Mouse (Mus musculus): Measurements from ENCODE around the gene Efcab6. TPM values are rescaled to one million over a fixed set of nuclear protein-coding genes. Genes with fewer than 3 reads are reported as not detected.

The Efcab6 gene
- polyA plus RNA-seq, 1 experiment, result not detected

GRCm38 (mm10) chr15:84073911-84074704, 8.9 kb upstream of the Efcab6 start:
- Histone ChIP-seq H3K4me3 (replicated peaks; ENCODE audit: control insufficient read depth, low read depth, low read length) (no peak overlapping the region), H3K27ac (ENCODE audit: control insufficient read depth, insufficient read depth, low read depth, low read length, poor library complexity) (no peak overlapping the region), H3K4me1 (ENCODE audit: control insufficient read depth, insufficient read depth, low read length) (no peaks in the 10 kb centered on the region)
- TF ChIP-seq POLR2A (IDR thresholded peaks at IDR 0.05; ENCODE audit: borderline replicate concordance, control insufficient read depth, low read depth, low read length) (no peak), CTCF (IDR thresholded peaks at IDR 0.05; ENCODE audit: control insufficient read depth, insufficient read depth, low read length) (peak; percentile 92)
- WGBS, result 10% methylated on average over 15 of the region's 15 CpGs

DNA sequence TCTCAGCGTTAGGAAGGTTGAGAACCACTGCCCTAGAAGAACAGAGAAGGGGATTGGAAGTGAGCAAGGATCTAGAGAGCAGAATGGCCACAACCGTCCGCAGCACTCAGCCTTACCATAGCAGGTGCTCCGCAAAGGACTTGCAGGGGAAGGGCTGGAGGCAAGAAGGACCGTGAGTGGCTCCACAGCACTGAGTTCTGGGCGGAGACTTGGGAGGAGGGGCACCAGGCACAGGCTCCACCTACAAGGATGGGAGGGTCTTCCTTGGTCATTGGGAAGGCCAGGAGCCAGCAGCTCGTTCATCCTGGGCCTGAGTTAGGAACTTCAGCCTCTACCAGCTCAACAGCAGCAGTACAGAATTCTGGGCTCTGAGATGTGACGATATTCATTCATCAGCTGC, 7.9 kb upstream of the Efcab6 start:
- TF ChIP-seq POLR2A (IDR thresholded peaks at IDR 0.05; ENCODE audit: borderline replicate concordance, control insufficient read depth, low read depth, low read length) (no peak), CTCF (IDR thresholded peaks at IDR 0.05; ENCODE audit: control insufficient read depth, insufficient read depth, low read length) (no peak)
- H3K4me1 ChIP-seq (ENCODE audit: control insufficient read depth, insufficient read depth, low read length), result no peaks in the 10 kb centered on the region
- H3K27ac ChIP-seq (ENCODE audit: control insufficient read depth, insufficient read depth, low read depth, low read length, poor library complexity), result no peak overlapping the region
- no peak overlapping the region for H3K4me3 ChIP-seq (replicated peaks; ENCODE audit: control insufficient read depth, low read depth, low read length)
- 43% methylated on average over 8 of the region's 8 CpGs for WGBS

- peak; percentile 33; the same call in 1 of the 2 replicates for TF ChIP-seq CTCF (IDR thresholded peaks at IDR 0.05; ENCODE audit: control insufficient read depth, insufficient read depth, low read length)
- no peak for TF ChIP-seq POLR2A (IDR thresholded peaks at IDR 0.05; ENCODE audit: borderline replicate concordance, control insufficient read depth, low read depth, low read length)
- Histone ChIP-seq H3K4me1 (ENCODE audit: control insufficient read depth, insufficient read depth, low read length) (no peaks in the 10 kb centered on the region), H3K27ac (ENCODE audit: control insufficient read depth, insufficient read depth, low read depth, low read length, poor library complexity) (no peak overlapping the region), H3K4me3 (replicated peaks; ENCODE audit: control insufficient read depth, low read depth, low read length) (no peak overlapping the region)
- WGBS, result 31% methylated on average over 7 of the region's 7 CpGs
These were observed 7.0 kb upstream of the Efcab6 start for GRCm38 (mm10) chr15:84072226-84072625.

GRCm38 (mm10) chr15:84070116-84070676, 5.0 kb upstream of the Efcab6 start:
- WGBS, result 4% methylated on average over 13 of the region's 13 CpGs
- H3K4me1 ChIP-seq (ENCODE audit: control insufficient read depth, insufficient read depth, low read length), result no peaks in the 10 kb centered on the region
- H3K4me3 ChIP-seq (replicated peaks; ENCODE audit: control insufficient read depth, low read depth, low read length), result no peak overlapping the region
- no peak overlapping the region for H3K27ac ChIP-seq (ENCODE audit: control insufficient read depth, insufficient read depth, low read depth, low read length, poor library complexity)
- TF ChIP-seq POLR2A (IDR thresholded peaks at IDR 0.05; ENCODE audit: borderline replicate concordance, control insufficient read depth, low read depth, low read length), result no peak
- TF ChIP-seq CTCF (IDR thresholded peaks at IDR 0.05; ENCODE audit: control insufficient read depth, insufficient read depth, low read length), result no peak

DNA sequence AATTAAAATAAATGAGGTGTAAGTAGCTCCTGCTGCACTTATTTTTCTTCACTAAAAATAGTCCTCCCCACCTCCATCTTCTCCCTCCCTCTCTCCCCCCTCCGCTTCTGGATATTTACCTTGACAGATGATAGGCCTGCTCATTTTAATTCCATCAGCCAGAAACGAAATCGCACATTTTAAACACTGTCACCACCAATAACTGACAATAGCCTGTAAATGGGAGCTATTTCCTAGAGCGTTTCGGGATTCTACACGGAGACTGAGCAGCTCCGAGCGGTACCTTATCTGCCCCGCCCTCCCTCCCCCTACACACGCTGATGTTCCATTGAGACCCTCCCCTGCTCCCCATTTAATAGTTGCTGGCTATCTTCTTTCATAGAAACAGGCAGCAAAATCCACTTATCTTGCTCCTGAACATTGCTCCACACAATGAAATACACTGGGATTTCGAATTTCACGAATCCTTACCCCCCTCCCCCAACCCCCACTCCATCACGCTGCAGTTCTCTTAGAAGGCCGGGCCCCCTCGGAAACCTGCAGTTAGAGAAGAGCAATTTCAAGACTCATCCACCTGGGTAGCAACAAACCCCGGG, 4.4 kb upstream of the Efcab6 start:
- H3K27ac ChIP-seq (ENCODE audit: control insufficient read depth, insufficient read depth, low read depth, low read length, poor library complexity), result no peak overlapping the region
- no peak for TF ChIP-seq POLR2A (IDR thresholded peaks at IDR 0.05; ENCODE audit: borderline replicate concordance, control insufficient read depth, low read depth, low read length)
- no peak for TF ChIP-seq CTCF (IDR thresholded peaks at IDR 0.05; ENCODE audit: control insufficient read depth, insufficient read depth, low read length)
- 10% methylated on average over 16 of the region's 16 CpGs for WGBS
- H3K4me3 ChIP-seq (replicated peaks; ENCODE audit: control insufficient read depth, low read depth, low read length), result no peak overlapping the region
- H3K4me1 ChIP-seq (ENCODE audit: control insufficient read depth, insufficient read depth, low read length), result no peaks in the 10 kb centered on the region

DNA sequence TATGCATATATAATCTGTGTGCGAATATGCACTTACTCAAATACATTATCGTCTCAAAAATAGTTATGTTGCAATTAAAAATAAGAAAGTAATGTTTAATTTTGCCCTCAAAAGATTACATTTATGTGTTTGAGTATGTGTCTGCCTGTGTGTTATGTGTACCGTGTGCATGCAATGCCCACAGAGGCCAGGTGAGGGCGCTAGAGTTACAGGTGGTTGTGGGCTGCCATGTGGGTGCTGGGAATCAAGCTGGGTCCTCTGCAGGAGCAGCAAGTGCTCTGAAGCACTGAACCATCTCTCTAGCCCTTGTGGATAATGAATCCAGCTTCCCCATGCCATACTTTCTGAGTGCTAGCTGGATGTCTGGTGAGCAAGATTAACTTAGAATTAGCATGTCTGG, 522 bp upstream of the Efcab6 start:
- Histone ChIP-seq H3K4me3 (replicated peaks; ENCODE audit: control insufficient read depth, low read depth, low read length) (no peak overlapping the region), H3K27ac (ENCODE audit: control insufficient read depth, insufficient read depth, low read depth, low read length, poor library complexity) (no peak overlapping the region; the same call in 1 of the 2 replicates), H3K4me1 (ENCODE audit: control insufficient read depth, insufficient read depth, low read length) (no peaks in the 10 kb centered on the region)
- TF ChIP-seq CTCF (IDR thresholded peaks at IDR 0.05; ENCODE audit: control insufficient read depth, insufficient read depth, low read length) (peak; percentile 38; the same call in 1 of the 2 replicates), POLR2A (IDR thresholded peaks at IDR 0.05; ENCODE audit: borderline replicate concordance, control insufficient read depth, low read depth, low read length) (no peak)
- WGBS, result 60% methylated on average over 4 of the region's 4 CpGs

DNA sequence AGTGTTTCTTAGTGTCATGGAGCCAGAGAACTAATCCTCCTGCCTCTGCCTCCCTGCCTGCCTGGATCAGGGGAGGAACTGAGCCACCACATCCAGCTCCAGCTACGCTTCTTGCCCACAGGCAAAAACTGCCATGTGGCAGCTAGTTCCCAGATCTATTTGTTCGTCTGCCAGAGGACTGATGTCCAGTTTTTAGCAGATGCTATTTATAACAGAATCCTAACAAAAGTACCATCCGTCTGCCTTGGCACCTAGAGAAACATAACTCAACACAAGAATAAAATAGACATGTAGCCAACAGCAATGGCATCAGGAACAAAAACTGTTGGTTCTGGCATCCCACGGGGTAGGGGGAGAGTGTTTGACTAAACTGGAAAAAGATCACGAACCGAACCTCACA, 6.3 kb downstream of the Efcab6 start:
- WGBS, result 68% methylated on average over 6 of the region's 6 CpGs

DNA sequence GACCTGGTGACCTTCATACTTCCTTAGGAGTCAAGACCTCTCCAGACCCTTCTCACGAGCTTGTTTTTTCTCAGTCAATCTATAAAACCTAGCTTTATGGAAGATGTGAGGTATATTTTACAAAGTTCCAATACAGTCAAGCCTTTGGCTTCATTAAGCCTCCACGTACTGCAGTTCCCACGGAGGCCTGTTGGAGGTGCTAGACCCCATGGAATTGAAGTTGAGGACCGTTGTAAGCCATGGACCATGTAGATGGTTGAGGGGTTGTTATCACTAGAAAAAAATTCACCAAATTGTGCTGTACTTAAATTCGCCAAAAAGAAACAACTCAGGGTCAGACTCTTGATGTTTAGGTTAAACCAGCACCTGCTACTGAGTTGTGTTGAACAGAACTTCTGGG, 9.1 kb downstream of the Efcab6 start:
- Histone ChIP-seq H3K4me3 (replicated peaks; ENCODE audit: control insufficient read depth, low read depth, low read length) (no peak overlapping the region), H3K27ac (ENCODE audit: control insufficient read depth, insufficient read depth, low read depth, low read length, poor library complexity) (no peak overlapping the region), H3K4me1 (ENCODE audit: control insufficient read depth, insufficient read depth, low read length) (no peaks in the 10 kb centered on the region)
- 53% methylated on average over 5 of the region's 5 CpGs for WGBS
- TF ChIP-seq CTCF (IDR thresholded peaks at IDR 0.05; ENCODE audit: control insufficient read depth, insufficient read depth, low read length) (no peak), POLR2A (IDR thresholded peaks at IDR 0.05; ENCODE audit: borderline replicate concordance, control insufficient read depth, low read depth, low read length) (no peak)

More for the DNA sequence above, 6.3 kb downstream of the Efcab6 start:
- no peaks in the 10 kb centered on the region for H3K4me1 ChIP-seq (ENCODE audit: control insufficient read depth, insufficient read depth, low read length)
- no peak for TF ChIP-seq CTCF (IDR thresholded peaks at IDR 0.05; ENCODE audit: control insufficient read depth, insufficient read depth, low read length)
- no peak for TF ChIP-seq POLR2A (IDR thresholded peaks at IDR 0.05; ENCODE audit: borderline replicate concordance, control insufficient read depth, low read depth, low read length)
- no peak overlapping the region for H3K27ac ChIP-seq (ENCODE audit: control insufficient read depth, insufficient read depth, low read depth, low read length, poor library complexity)
- H3K4me3 ChIP-seq (replicated peaks; ENCODE audit: control insufficient read depth, low read depth, low read length), result no peak overlapping the region
